Mouse (Mus musculus): ENCODE results near the gene Gm8978.

Gm8978 gene

GRCm38 (mm10) chr19:33625152-33625551 lies at the start of gene Gm8978:
Gm8978 (minus strand) TSS chr19:33625252.

GRCm38 (mm10) chr19:33589626-33590302 lies 35.3 kb downstream of the Gm8978 start:
- 3% methylated on average over 9 of the region's 38 CpGs for WGBS

GRCm38 (mm10) chr19:33568551-33568950 lies 56.5 kb downstream of the Gm8978 start:
- 85% methylated on average over 5 of the region's 5 CpGs for WGBS
